In the genomic region with DNA sequence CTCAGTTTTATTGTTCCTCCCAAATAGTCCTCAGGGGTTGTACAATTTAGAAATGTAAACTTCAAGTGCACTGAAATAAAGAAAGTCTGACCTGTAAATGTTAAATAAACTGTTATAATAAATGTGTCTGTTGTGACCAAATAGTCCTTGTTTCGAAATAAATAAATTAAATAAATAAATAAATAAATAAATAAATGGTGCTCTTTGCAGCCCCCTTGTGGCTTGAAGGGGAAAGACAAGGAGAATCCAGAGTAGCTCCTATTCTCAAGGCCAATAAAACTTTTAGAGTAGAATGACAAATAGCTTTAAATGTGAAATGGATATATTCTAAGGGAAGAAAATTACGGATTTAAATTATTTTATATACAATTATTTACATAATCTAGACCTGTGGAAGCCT, we compare ENCODE assay signal across 10 mouse cellular contexts. TPM values are rescaled to one million over a fixed set of nuclear protein-coding genes. Genes with fewer than 3 reads are reported as not detected.
DNase-seq lines count a peak whose midpoint lies in the region; ATAC-seq and TF ChIP-seq lines count a peak whose summit lies in the region.
"Had no signal": no experiment of that assay in that cellular context is flagged by ENCODE, and none has a peak within 500 bp of the region (broad histone marks: within the 10 kb centered on the region; RNA-seq: fewer than 3 reads in every experiment).

No protein-coding gene starts in this region.

- peak; percentile 71 for TF ChIP-seq CTCF in hindbrain, postnatal 0 days (IDR thresholded peaks at IDR 0.05; ENCODE audit: low read depth)

- no peaks in the 10 kb centered on the region for H3K36me3 ChIP-seq in embryonic facial prominence, embryonic 11.5 days (replicated peaks; ENCODE audit: control insufficient read depth, insufficient read depth, low read depth, low read length)
- H3K36me3 ChIP-seq in embryonic facial prominence, embryonic 10.5 days (replicated peaks) = no peaks in the 10 kb centered on the region
- no peaks in the 10 kb centered on the region for H3K36me3 ChIP-seq in hindbrain, postnatal 0 days (ENCODE audit: insufficient read depth, low read length)
- H3K36me3 ChIP-seq: midbrain, embryonic 12.5 days had no signal

- no peak for ATAC-seq in embryonic facial prominence, embryonic 11.5 days (replicated peaks; ENCODE audit: insufficient number of reproducible peaks, low FRiP score, low TSS enrichment, low read depth)
- no peak for ATAC-seq in hindbrain, postnatal 0 days
- ATAC-seq: CD4-positive, CD25-positive, alpha-beta regulatory T cell, adult 4 months had no signal

- no peaks in the 10 kb centered on the region for H3K9me3 ChIP-seq in embryonic facial prominence, embryonic 11.5 days (replicated peaks; ENCODE audit: control insufficient read depth, low read length)
- no peaks in the 10 kb centered on the region for H3K9me3 ChIP-seq in embryonic facial prominence, embryonic 10.5 days
- no peaks in the 10 kb centered on the region for H3K9me3 ChIP-seq in hindbrain, postnatal 0 days (ENCODE audit: low read length)
- H3K9me3 ChIP-seq: midbrain, embryonic 12.5 days had no signal

- DNase-seq in embryonic facial prominence, embryonic 11.5 days (ENCODE audit: low spot score) = peak; percentile 39
- DNase-seq in embryonic facial prominence, embryonic 10.5 days (ENCODE audit: low spot score) = no peak
- DNase-seq in layer of hippocampus, postnatal 10 days (ENCODE audit: low spot score in 2 of 2) = peak; percentile 53 to 60
- DNase-seq in layer of hippocampus, adult 9-10 months (ENCODE audit: low spot score) = no peak
- DNase-seq in Muller cell, postnatal 12 days (ENCODE audit: inconsistent ontology term) = peak; percentile 3
- DNase-seq in hindbrain, postnatal 0 days (ENCODE audit: low spot score) = peak; percentile 49
- no peak for DNase-seq in B cell, adult 2 months
- DNase-seq in gastrocnemius, adult 8-10 months (ENCODE audit: low spot score in 2 of 2) = no peak

- H3K27ac ChIP-seq in embryonic facial prominence, embryonic 11.5 days (replicated peaks; ENCODE audit: low read depth, low read length) = no peak overlapping the region
- H3K27ac ChIP-seq in embryonic facial prominence, embryonic 10.5 days (replicated peaks) = no peak overlapping the region
- H3K27ac ChIP-seq in hindbrain, postnatal 0 days = no peak overlapping the region
- H3K27ac ChIP-seq: midbrain, embryonic 12.5 days had no signal

- no peak overlapping the region for H3K9ac ChIP-seq in embryonic facial prominence, embryonic 11.5 days (replicated peaks; ENCODE audit: low read length)
- H3K9ac ChIP-seq in hindbrain, postnatal 0 days (replicated peaks; ENCODE audit: low read length) = no peak overlapping the region
- H3K9ac ChIP-seq: midbrain, embryonic 12.5 days had no signal

- H3K4me3 ChIP-seq in embryonic facial prominence, embryonic 11.5 days (ENCODE audit: low read depth, low read length) = no peak overlapping the region
- no peak overlapping the region for H3K4me3 ChIP-seq in embryonic facial prominence, embryonic 10.5 days
- no peak overlapping the region for H3K4me3 ChIP-seq in hindbrain, postnatal 0 days (ENCODE audit: low read length)
- H3K4me3 ChIP-seq: midbrain, embryonic 12.5 days had no signal

- whole genome bisulfite sequencing in embryonic facial prominence, embryonic 11.5 days = 24% methylated on average over 2 of the region's 2 CpGs
- WGBS in embryonic facial prominence, embryonic 10.5 days = 21% methylated on average over 2 of the region's 2 CpGs
- 13% methylated on average over 2 of the region's 2 CpGs for WGBS in hindbrain, postnatal 0 days

- H3K27me3 ChIP-seq in embryonic facial prominence, embryonic 11.5 days (ENCODE audit: control insufficient read depth, insufficient read depth, low read length) = peaks cover 10% of the 10 kb centered on the region
- H3K27me3 ChIP-seq in embryonic facial prominence, embryonic 10.5 days (replicated peaks; ENCODE audit: low read depth, poor library complexity, severe bottlenecking) = peaks cover 53% of the 10 kb centered on the region
- peaks cover 3% of the 10 kb centered on the region for H3K27me3 ChIP-seq in hindbrain, postnatal 0 days (ENCODE audit: insufficient read depth, low read length)

- peaks cover 4% of the 10 kb centered on the region; the same call in 1 of the 2 replicates for H3K4me1 ChIP-seq in embryonic facial prominence, embryonic 11.5 days (ENCODE audit: control insufficient read depth, insufficient read depth, low read length)
- H3K4me1 ChIP-seq in embryonic facial prominence, embryonic 10.5 days = peaks cover 18% of the 10 kb centered on the region
- no peaks in the 10 kb centered on the region; the same call in 1 of the 2 replicates for H3K4me1 ChIP-seq in hindbrain, postnatal 0 days (ENCODE audit: insufficient read depth, low read length)

- H3K4me2 ChIP-seq in embryonic facial prominence, embryonic 11.5 days (ENCODE audit: low read depth, low read length) = no peak overlapping the region
- H3K4me2 ChIP-seq in hindbrain, postnatal 0 days (ENCODE audit: low read depth, low read length) = peak overlapping the region; percentile 92

RNA-seq across cellular contexts. Expression of a gene that starts 2.3 kb away (rescaled TPM):
- 0.84 and 1.6 TPM in 2 replicates for polyA plus RNA-seq in embryonic facial prominence, embryonic 11.5 days (2014; fragmentation: Nextera tagmentation; extraction: Ambion mirVana)
- 0.63 and 0.76 TPM in 2 replicates for polyA plus RNA-seq in embryonic facial prominence, embryonic 10.5 days (2016; fragmentation: Nextera tagmentation; extraction: Ambion mirVana)
- 100 to 1,000 TPM; 142 to 154 TPM for total RNA-seq in layer of hippocampus, postnatal 10 days (2021)
- 51.6 and 64.8 TPM in 2 replicates for total RNA-seq in hindbrain, postnatal 0 days (2014; rRNA removed)
- polyA plus RNA-seq in hindbrain, postnatal 0 days (2015; fragmentation: Nextera tagmentation; extraction: Ambion mirVana) = 9.8 and 10.1 TPM in 2 replicates
- under 1 TPM; 0.51 to 0.90 (median 0.85) TPM for total RNA-seq in gastrocnemius, adult 8-10 months (2022)
- polyA plus RNA-seq: CD4-positive, CD25-positive, alpha-beta regulatory T cell, adult 4 months had no signal

Comparison
In these comparisons a context has a peak if more than half of its experiments do, and no peak if none do; other contexts are left out.
1. DNase-seq: peak in embryonic facial prominence, embryonic 11.5 days (single experiment), layer of hippocampus, postnatal 10 days (2 of 2), Muller cell, postnatal 12 days (single experiment) and hindbrain, postnatal 0 days (single experiment); none in embryonic facial prominence, embryonic 10.5 days (single experiment), layer of hippocampus, adult 9-10 months (single experiment), B cell, adult 2 months (0 of 2) and gastrocnemius, adult 8-10 months (0 of 2).
2. RNA of a gene that starts 2.3 kb away (total RNA-seq): 142 to 154 TPM in layer of hippocampus, postnatal 10 days and 51.6 to 64.8 TPM in hindbrain, postnatal 0 days; 0.51 to 0.90 TPM in gastrocnemius, adult 8-10 months; every median in the first group is over 10 times any median in the second.